Mouse (Mus musculus) ES-E14 (cell line): ENCODE data around the gene Rreb1.

Experiments
- CHD2 ChIP-seq: IDR thresholded peaks from 2 replicates; pipeline ENCODE4 v1.6.1; 2014; ENCODE audit warnings: mild to moderate bottlenecking, low read depth, low read length, inconsistent platforms
- HCFC1 ChIP-seq: IDR thresholded peaks from 2 replicates; pipeline ENCODE4 v1.6.1; 2012; ENCODE audit warnings: low read length, inconsistent platforms, borderline replicate concordance; ENCODE audit not compliant: insufficient read depth
- MAFK ChIP-seq: IDR thresholded peaks from 2 replicates; pipeline ENCODE4 v1.6.1; 2014; ENCODE audit warnings: mild to moderate bottlenecking, low read depth, low read length, inconsistent platforms; ENCODE audit not compliant: insufficient read depth
- ZC3H11A ChIP-seq: IDR thresholded peaks from 2 replicates; pipeline ENCODE4 v1.6.1; 2012; ENCODE audit warnings: low read depth, mild to moderate bottlenecking, inconsistent platforms, low read length, borderline replicate concordance
- ZNF384 ChIP-seq: IDR thresholded peaks from 2 replicates; pipeline ENCODE4 v1.6.1; 2012; ENCODE audit warnings: low read depth, low read length, inconsistent platforms

DNA sequence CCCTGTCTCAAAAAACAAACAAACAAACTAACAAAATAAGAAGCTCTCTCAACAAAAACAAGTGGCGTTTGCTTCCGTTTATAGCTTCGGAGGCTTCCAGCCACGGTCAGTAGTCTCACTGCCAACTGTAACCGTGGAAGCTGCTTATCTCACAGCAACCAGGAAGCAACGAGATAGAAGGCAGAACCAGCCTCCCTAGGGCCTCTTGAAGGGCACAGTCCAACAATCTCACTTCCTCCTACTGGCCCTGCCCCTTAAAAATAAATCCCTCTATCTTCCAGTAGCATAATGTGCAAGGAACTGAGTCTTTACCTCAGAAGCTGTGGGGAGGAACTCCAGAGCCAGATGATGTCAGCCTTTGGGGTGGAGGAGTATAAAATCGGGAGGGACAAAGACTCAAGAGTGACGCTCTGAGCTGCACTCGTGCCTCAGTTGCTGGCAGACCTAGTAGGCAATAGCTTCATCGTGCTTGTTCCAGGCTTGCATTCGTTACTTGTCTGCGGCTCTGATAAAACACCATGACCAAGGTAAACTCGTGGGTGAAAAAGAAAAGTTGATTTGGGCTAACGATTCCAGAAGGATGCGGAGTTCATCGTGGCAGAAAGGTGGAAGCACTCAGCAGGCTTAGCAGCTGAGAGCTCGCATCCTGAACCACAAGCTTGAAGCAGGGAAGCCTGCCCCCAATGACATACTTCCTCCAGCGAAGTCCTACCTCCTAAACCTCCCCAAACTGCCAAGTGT is 180.5 kb downstream of the Rreb1 start:
- TF ChIP-seq HCFC1 (no peak), MAFK (no peak), ZNF384 (no peak), ZC3H11A (no peak), CHD2 (no peak)
